Mouse (Mus musculus): Measurements from ENCODE around the gene Lmx1a.
A peak's percentile ranks its signal among the peaks of the same experiment; 100 is the strongest.

The Lmx1a gene

GRCm38 (mm10) chr1:167689232-167689261 lies at the start of gene Lmx1a:
Gene Lmx1a, plus strand, starts transcription at chr1:167689237.
- no peak for DNase-seq (ENCODE audit: low read depth, low spot score)

GRCm38 (mm10) chr1:167644866-167645537 lies 44.0 kb upstream of the Lmx1a start:
- DNase-seq (ENCODE audit: low read depth, low spot score): peak; percentile 13

DNA sequence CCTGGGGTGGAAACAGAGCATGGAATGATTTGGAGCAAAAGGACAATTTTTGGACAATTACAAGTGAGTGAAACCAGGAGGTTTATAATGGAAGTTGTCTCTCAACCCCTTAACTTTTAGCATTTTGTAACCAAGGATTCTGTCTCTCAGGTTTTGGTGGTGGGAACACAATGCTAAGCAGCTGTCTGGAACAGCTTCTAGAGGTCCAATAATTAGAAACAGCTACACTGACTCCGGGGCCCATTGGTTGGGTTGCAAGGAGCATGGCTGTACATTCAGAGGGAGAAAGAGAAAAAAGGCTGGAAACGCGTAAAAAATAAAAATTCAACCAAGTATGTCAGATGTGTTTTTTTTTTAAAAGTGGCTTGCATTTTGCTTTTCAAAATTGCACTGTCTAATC lies 40.4 kb upstream of the Lmx1a start:
- no peak for DNase-seq (ENCODE audit: low read depth, low spot score)

DNA sequence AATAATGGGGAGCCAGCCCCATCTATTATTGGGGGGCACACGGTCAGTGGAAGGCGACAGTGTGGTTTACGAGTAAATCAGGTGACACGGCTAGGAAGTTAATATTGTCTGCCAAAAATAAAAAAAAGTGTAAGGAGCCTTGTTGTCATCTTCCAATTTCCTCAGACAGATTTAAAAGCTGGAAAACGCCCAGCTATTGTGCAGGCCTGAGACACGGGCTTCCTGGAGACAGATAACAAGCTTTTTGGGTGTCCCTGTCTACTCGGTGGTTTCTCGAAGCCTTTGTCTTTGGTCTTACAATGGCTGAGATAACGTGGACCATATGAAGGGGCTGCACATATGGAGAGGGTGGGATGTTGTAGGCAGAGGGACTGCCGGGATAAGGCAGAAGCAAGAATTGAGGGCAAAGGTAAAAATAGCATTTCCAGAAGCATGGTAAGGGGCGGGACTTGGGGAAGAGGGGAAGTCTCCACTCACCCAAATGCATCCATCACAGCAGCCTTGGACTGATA lies 39.9 kb upstream of the Lmx1a start:
- DNase-seq (ENCODE audit: low read depth, low spot score): no peak

- DNase-seq (ENCODE audit: low read depth, low spot score): no peak
These were observed 36.7 kb upstream of the Lmx1a start for GRCm38 (mm10) chr1:167652336-167652735.

DNA sequence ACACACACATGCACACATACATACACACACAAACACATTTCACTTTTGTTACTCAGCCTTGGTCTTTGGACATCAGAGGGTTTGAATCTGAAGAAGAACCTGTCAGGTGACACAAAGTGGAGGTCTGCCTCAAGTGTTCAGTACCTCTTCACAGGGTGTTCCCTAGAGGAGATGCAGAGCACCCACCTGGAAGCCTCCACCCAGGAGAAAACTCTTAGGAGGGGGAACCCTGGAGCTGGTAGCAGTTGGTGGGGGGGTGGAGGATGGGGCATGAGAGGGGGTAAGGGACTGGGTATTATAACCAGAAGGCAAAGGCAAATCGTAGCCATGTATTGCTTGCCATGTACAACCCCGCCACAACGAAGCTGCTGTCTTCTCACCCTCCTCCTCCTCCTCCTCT lies 30.0 kb upstream of the Lmx1a start:
- no peak for DNase-seq (ENCODE audit: low read depth, low spot score)

DNA sequence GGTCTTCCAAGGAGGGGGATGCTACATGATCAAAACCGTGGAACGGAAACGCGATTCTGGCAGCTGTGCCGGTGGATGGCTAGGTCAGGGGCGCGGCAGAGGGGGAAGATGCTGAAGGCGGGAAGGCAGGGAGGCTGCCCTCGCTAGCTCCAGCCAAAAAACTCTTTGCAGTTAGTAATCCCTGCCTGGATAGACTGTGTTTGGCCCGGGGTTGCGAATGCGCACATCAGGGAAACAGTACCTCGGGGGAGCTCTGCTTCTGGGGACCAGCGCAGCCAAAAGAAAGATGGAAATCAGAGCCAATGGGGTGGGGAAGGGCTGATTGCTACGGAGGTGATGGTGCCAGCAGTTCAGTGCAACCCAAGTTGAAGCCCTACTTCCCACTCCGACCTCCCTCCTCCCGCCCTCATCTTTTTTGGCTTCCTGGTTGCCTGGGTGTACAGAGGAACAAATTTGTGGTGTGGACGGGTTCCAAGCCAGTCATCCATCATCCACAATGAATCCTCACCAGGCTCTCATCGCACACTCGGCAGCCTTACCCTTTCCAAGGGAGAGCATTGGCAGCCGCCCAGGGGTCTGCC lies 28.4 kb upstream of the Lmx1a start:
- DNase-seq (ENCODE audit: low read depth, low spot score): no peak

DNA sequence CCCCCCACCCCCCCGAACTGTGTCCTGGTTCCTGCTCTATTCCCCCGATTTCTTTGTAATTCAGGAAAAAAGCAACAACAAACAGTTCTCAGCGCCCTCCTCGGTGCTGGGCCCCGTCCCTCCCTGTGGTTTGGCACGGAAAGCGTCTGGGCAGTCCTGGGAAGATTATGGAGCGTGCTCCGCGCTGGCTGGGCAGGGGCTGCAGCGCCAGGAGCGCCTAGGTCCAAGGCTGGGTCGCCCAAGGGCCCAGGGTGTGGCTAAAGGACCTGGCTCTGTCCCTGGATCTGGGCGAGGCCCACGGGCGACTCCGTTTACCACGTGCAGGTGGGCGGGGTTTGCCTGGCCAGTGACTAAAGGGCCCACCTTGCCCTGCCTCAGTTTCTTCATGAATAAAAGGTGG lies 27.9 kb upstream of the Lmx1a start:
- no peak for DNase-seq (ENCODE audit: low read depth, low spot score)

GRCm38 (mm10) chr1:167663136-167663535 lies 25.9 kb upstream of the Lmx1a start:
- no peak for DNase-seq (ENCODE audit: low read depth, low spot score)

GRCm38 (mm10) chr1:167669796-167670195 lies 19.2 kb upstream of the Lmx1a start:
- peak; percentile 29 for DNase-seq (ENCODE audit: low read depth, low spot score)

DNA sequence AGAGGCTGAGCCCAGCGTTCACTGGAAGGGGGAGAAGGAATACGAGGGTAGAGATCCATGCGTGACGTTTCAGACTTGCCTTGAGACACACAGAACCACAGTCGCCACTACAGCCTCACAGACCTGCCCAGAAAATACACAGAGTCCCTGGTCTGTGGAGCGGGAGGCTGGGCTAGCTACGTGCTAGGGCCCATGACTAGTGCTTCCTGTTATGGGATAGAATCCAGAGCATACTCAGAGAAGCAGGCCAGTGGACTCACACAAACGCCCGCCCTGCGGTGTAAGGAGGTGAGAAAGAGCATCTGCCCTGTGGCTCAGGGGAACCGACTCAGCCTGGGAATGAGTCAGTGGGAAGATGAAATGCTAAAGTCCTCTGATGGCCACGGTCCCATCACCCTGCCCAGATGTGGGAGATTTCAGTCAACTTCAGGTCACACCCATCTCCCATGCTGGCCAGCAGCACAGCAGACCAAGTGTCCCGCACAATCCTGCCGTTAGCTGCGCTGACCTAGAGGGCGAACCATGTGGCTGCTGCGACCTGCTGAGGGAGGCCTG lies 16.5 kb upstream of the Lmx1a start:
- no peak for DNase-seq (ENCODE audit: low read depth, low spot score)

DNA sequence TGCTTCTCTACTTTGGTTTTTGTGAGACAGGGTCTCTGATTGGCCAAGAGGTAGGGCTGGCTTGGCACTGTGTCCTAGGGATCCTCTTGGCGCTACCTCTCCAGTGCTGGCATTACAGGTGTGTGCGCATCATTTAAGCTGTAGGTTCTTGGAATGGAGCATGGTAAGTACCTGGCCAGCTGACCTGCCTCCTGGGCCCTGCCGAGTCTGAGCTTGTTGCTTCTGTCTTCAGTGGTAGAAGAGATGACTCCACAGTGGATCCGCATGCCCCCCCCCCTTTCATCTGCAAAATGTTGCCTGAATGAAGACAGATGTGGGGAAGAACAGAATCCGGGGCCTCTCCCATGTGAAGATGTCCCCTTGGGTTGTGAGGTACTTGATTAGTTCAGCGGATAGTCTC lies 10.0 kb upstream of the Lmx1a start:
- no peak for DNase-seq (ENCODE audit: low read depth, low spot score)

DNA sequence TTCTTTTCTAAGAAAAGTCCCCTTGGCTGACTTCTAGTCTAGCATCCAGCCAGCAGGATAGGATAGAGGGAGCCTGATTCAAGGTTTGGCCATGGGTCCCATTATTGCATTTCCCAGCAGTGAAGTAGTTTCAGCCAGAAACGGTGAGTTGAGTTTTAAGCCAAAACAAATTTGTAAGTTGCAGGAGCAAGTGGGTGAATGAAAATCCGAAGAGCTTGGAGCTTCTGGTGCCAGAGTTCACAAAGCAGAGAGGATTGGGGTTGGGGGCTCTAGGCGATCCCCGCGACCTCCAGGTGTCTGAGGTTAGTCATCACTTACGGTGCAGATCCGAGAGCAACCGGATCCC lies 1.1 kb upstream of the Lmx1a start:
- no peak for DNase-seq (ENCODE audit: low read depth, low spot score)

GRCm38 (mm10) chr1:167688347-167689231 lies 448 bp upstream of the Lmx1a start:
- no peak for DNase-seq (ENCODE audit: low read depth, low spot score)

DNA sequence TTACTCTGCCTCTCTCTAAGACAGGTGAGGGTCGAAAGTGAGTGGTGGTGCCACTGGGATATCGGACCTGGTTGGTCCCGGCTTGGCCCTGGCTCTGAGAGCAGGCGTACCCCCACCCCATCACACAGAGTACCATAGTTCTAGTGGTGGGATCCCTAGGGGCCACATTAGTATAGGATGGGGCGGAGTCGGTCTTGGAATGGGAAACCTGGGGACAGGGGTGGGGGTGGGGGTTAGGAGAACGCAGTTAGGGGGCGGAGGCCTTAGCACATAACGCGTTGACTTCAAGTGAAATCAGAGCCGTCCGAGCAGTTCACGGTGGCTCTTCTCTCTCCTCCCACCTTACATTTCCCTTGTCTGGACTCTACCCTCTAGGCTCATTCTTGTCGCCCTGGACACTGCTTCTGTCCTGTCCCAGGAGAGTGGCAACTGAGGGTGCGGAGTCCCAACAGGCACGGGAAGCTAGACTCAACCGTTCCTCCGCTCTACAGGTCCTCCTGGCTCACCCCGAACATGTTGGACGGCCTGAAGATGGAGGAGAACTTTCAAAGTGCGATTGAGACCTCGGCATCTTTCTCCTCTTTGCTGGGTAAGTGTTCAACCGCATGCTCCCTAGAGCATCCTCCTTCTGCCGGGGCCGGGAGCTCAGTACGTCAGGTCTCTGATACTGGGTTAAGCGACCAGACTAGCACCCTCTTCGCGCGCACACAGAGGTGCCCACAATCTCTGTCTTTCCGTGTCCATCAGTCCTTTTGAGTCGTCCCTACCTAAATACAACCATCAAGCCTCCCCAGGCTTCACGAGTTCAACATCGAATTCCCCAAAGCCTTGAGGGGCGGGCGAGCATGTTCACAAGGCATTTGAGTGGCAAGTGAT lies 463 bp downstream of the Lmx1a start:
- DNase-seq (ENCODE audit: low read depth, low spot score): no peak

DNA sequence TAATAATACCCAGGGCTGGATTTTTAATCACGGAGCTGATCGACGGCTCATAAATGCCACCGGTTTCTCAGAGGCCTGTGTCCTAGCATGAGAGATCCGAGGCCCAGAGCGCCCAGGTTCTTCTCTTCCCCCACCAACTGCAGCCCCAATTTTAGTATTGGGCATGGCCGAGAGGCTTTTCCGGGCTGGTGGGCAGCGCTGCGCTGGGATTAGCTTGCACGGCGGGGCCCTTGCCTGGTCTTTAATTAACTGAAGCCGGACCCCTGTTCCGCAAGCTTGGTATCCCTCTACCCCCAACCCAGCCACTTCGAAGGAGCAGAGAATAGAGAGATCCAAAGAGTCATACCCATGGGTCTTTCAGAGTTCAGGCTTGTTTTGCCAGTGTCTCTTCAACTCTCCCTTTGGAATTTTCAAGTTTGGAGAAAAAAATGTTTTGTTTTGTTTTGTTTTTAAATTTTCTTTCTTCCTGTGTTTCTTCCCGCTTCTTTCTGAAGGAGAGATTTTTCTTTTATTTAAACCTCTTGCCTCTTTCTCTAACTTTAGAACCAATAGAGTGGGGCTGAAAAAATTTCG lies 1.2 kb downstream of the Lmx1a start:
- DNase-seq (ENCODE audit: low read depth, low spot score): no peak

DNA sequence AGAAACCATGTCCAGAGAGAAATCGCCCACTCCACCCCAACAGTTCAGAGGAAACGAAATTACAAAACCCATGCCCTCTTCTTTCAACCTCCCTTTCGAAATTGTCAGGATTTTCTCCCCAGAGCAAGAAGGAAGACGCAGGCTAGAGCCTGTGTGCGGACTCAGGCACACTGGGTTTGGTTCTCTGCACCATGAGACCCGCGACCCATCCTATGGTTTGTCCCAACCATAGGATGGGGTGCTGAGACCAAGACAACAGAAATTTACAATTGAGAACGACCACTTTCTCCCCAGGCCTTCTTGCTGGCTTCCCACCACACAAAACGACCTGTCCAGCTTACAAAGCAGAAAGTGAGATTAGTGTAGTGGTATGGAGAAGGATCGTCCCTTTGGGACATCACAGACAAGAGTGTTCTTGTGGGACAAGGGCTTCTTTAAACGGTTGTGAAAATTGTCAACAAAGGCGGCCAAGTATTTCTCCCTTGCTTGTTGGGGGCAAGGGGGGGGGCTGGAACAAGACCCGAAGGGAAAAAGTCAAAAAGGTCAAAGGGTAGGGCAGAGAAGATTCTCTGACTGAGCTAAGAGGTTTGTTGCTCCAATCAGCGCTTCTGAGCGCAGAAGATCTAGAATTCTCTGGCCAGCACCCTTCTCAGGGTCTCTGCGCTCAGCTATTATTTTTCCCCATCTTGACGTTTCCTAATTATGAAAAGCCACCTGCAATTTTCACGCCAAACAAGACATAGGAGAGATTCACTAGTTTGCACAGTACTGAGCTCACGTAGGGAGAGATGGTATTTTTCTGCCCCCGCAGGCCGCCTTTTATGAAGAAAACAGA lies 1.9 kb downstream of the Lmx1a start:
- no peak for DNase-seq (ENCODE audit: low read depth, low spot score)

DNA sequence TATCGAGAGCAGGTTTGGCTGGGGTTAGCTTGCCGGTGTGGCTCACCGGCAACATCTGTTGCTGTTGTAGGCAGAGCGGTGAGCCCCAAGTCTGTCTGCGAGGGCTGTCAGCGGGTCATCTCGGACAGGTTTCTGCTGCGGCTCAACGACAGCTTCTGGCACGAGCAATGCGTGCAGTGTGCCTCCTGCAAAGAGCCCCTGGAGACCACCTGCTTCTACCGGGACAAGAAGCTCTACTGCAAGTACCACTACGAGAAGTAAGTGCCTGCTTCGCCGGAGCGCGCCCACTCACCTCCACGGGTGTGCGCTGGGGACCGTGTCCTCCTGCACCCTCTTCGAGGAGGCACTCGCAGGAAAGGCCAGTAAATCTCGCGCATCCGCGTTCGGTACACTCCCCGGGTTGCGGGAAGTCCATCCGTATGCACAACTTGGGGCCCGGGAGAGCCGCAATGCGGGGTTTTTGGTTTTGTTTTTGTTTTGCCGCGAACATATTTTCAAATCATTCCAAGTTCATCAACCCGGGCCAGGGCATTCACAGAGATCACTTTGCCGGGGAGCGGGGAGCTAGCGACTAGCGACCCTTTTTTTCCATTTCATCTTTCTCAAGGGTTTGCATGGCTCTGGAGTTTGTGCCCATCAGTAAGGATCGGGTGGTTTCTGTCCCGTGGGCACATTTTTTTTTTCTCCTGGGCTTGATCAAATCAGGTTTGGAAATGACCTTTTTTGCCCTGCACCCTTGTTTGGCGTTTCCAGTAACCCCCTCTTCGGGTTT lies 3.1 kb downstream of the Lmx1a start:
- DNase-seq (ENCODE audit: low read depth, low spot score): no peak

GRCm38 (mm10) chr1:167692683-167693045 lies 3.6 kb downstream of the Lmx1a start:
- DNase-seq (ENCODE audit: low read depth, low spot score): no peak

Data from A20 (cell line).